Mouse (Mus musculus) hindbrain, embryonic 14.5 days (tissue): ENCODE results near the gene Fank1. TPM values are rescaled to one million over a fixed set of nuclear protein-coding genes. Genes with fewer than 3 reads are reported as not detected.

Experiments used
- ATAC-seq: fragments of 200-750 bp; cut with Nextera tagmentation; 2 replicates; pipeline ENCODE4 v1.8.0; 2017; ENCODE audit warnings: moderate number of reproducible peaks, mild to moderate bottlenecking, moderate TSS enrichment, moderate library complexity; ENCODE audit not compliant: low FRiP score
- DNase-seq: peaks from one replicate; pipeline ENCODE4 v3.0.0-alpha.2; 2015; ENCODE audit warnings: low spot score
- H3K27ac ChIP-seq: fragments of 300-500 bp; sonication (generic); 2 replicates; pipeline ENCODE4 v1.5.1; 2014; ENCODE audit warnings: mild to moderate bottlenecking, moderate library complexity
- H3K27me3 ChIP-seq: fragments of 300-500 bp; sonication (generic); 2 replicates; pipeline ENCODE4 v1.6.1; 2014; ENCODE audit warnings: mild to moderate bottlenecking, low read length, mixed read lengths; ENCODE audit not compliant: control insufficient read depth, insufficient read depth
- H3K36me3 ChIP-seq: fragments of 300-500 bp; sonication (generic); replicated peaks from 2 replicates; pipeline ENCODE4 v1.6.1; 2014; ENCODE audit not compliant: control insufficient read depth, insufficient read depth
- H3K4me1 ChIP-seq: fragments of 300-500 bp; sonication (generic); replicated peaks from 2 replicates; pipeline ENCODE4 v1.6.1; 2014; ENCODE audit warnings: antibody characterized with exemption, low read length, mixed read lengths; ENCODE audit not compliant: control insufficient read depth, insufficient read depth
- H3K4me2 ChIP-seq: fragments of 300-500 bp; sonication (generic); replicated peaks from 2 replicates; pipeline ENCODE4 v1.6.1; 2014; ENCODE audit warnings: mild to moderate bottlenecking, moderate library complexity
- H3K4me3 ChIP-seq: fragments of 300-500 bp; sonication (generic); replicated peaks from 2 replicates; pipeline ENCODE4 v1.5.1; 2014; ENCODE audit warnings: mild to moderate bottlenecking, low read length
- H3K9ac ChIP-seq: fragments of 300-500 bp; sonication (generic); 2 replicates; pipeline ENCODE4 v1.6.1; 2014
- H3K9me3 ChIP-seq: fragments of 300-500 bp; sonication (generic); 2 replicates; pipeline ENCODE4 v1.6.1; 2016; ENCODE audit warnings: low read length; ENCODE audit not compliant: control insufficient read depth
- WGBS: fragments of 180-500 bp; shearing (Covaris S2); extraction: QIAGEN DNeasy Blood & Tissue Kit; methylation state at CpG from one replicate; pipeline ENCODE4 v1.1.7; 2014; 5-methylcytosine and 5-hydroxymethylcytosine counted together
- polyA plus RNA-seq: library from polyadenylated mRNA; unstranded; fragments of >200 nt; fragmentation: Nextera tagmentation; extraction: Ambion mirVana; gene quantifications from 2 replicates; pipeline ENCODE4 v1.2.1, GENCODE M21; 2014

The Fank1 gene
- polyA plus RNA-seq, 1 experiment from 2014 or later: 4.7 TPM

GRCm38 (mm10) chr7:133847175-133847574, 70.5 kb downstream of the Fank1 start:
- no peak for ATAC-seq
- no peak overlapping the region for H3K9ac ChIP-seq
- no peak overlapping the region for H3K27ac ChIP-seq
- no peaks in the 10 kb centered on the region for H3K27me3 ChIP-seq
- no peaks in the 10 kb centered on the region for H3K36me3 ChIP-seq
- H3K4me1 ChIP-seq: no peaks in the 10 kb centered on the region
- no peak overlapping the region for H3K4me2 ChIP-seq
- no peak overlapping the region for H3K4me3 ChIP-seq
- WGBS: 48% methylated on average over 1 of the region's 1 CpGs
- no peak for DNase-seq
- no peaks in the 10 kb centered on the region for H3K9me3 ChIP-seq

- Histone ChIP-seq H3K9ac (no peak overlapping the region), H3K4me3 (no peak overlapping the region), H3K4me1 (no peaks in the 10 kb centered on the region), H3K36me3 (no peaks in the 10 kb centered on the region), H3K27me3 (no peaks in the 10 kb centered on the region), H3K4me2 (no peak overlapping the region), H3K9me3 (no peaks in the 10 kb centered on the region), H3K27ac (no peak overlapping the region)
- WGBS: 69% methylated on average over 2 of the region's 2 CpGs
- DNase-seq: no peak
- no peak for ATAC-seq
Measured at GRCm38 (mm10) chr7:133848180-133848579, 71.5 kb downstream of the Fank1 start.

GRCm38 (mm10) chr7:133850735-133851134, 74.1 kb downstream of the Fank1 start:
- no peak overlapping the region for H3K27ac ChIP-seq
- no peak overlapping the region for H3K9ac ChIP-seq
- no peak for ATAC-seq
- no peak overlapping the region for H3K4me3 ChIP-seq
- no peaks in the 10 kb centered on the region for H3K4me1 ChIP-seq
- no peak overlapping the region for H3K4me2 ChIP-seq
- DNase-seq: no peak
- H3K36me3 ChIP-seq: no peaks in the 10 kb centered on the region
- H3K27me3 ChIP-seq: no peaks in the 10 kb centered on the region
- no peaks in the 10 kb centered on the region for H3K9me3 ChIP-seq

GRCm38 (mm10) chr7:133856278-133856677, 79.6 kb downstream of the Fank1 start:
- 29% methylated on average over 3 of the region's 3 CpGs for WGBS
- Histone ChIP-seq H3K4me2 (no peak overlapping the region), H3K4me3 (no peak overlapping the region), H3K27ac (no peak overlapping the region), H3K4me1 (no peaks in the 10 kb centered on the region), H3K27me3 (no peaks in the 10 kb centered on the region), H3K36me3 (no peaks in the 10 kb centered on the region), H3K9ac (no peak overlapping the region), H3K9me3 (no peaks in the 10 kb centered on the region)
- DNase-seq: peak; percentile 91
- ATAC-seq: peak; percentile 46; the same call in 1 of the 2 replicates

- no peak overlapping the region for H3K4me2 ChIP-seq
- no peak overlapping the region for H3K9ac ChIP-seq
- no peak overlapping the region for H3K27ac ChIP-seq
- DNase-seq: no peak
- H3K9me3 ChIP-seq: no peaks in the 10 kb centered on the region
- H3K36me3 ChIP-seq: no peaks in the 10 kb centered on the region
- 89% methylated on average over 3 of the region's 3 CpGs for WGBS
- no peak for ATAC-seq
- no peaks in the 10 kb centered on the region; the same call in 1 of the 2 replicates for H3K4me1 ChIP-seq
- no peaks in the 10 kb centered on the region for H3K27me3 ChIP-seq
- H3K4me3 ChIP-seq: no peak overlapping the region
Measured at GRCm38 (mm10) chr7:133858506-133858905, 81.8 kb downstream of the Fank1 start.

- WGBS: 84% methylated on average over 4 of the region's 4 CpGs
- H3K9me3 ChIP-seq: no peaks in the 10 kb centered on the region
- ATAC-seq (no peak), DNase-seq (no peak)
- H3K4me3 ChIP-seq: no peak overlapping the region
- no peak overlapping the region for H3K27ac ChIP-seq
- H3K4me2 ChIP-seq: no peak overlapping the region
- H3K27me3 ChIP-seq: no peaks in the 10 kb centered on the region
- no peaks in the 10 kb centered on the region; the same call in 1 of the 2 replicates for H3K4me1 ChIP-seq
- no peaks in the 10 kb centered on the region for H3K36me3 ChIP-seq
- no peak overlapping the region for H3K9ac ChIP-seq
Measured at GRCm38 (mm10) chr7:133859548-133859947, 82.9 kb downstream of the Fank1 start.

- WGBS: 95% methylated on average over 6 of the region's 6 CpGs
- Histone ChIP-seq H3K27ac (no peak overlapping the region), H3K27me3 (no peaks in the 10 kb centered on the region), H3K36me3 (no peaks in the 10 kb centered on the region), H3K9me3 (no peaks in the 10 kb centered on the region), H3K4me3 (no peak overlapping the region), H3K9ac (no peak overlapping the region), H3K4me2 (no peak overlapping the region), H3K4me1 (no peaks in the 10 kb centered on the region; the same call in 1 of the 2 replicates)
- no peak for ATAC-seq
- DNase-seq: no peak
Measured at GRCm38 (mm10) chr7:133862233-133862632, 85.6 kb downstream of the Fank1 start.

GRCm38 (mm10) chr7:133862723-133863122, 86.1 kb downstream of the Fank1 start:
- H3K4me1 ChIP-seq: no peaks in the 10 kb centered on the region; the same call in 1 of the 2 replicates
- H3K4me3 ChIP-seq: no peak overlapping the region
- no peak overlapping the region for H3K27ac ChIP-seq
- H3K27me3 ChIP-seq: no peaks in the 10 kb centered on the region
- no peak overlapping the region for H3K9ac ChIP-seq
- no peak for ATAC-seq
- DNase-seq: no peak
- H3K9me3 ChIP-seq: no peaks in the 10 kb centered on the region
- no peak overlapping the region for H3K4me2 ChIP-seq
- H3K36me3 ChIP-seq: no peaks in the 10 kb centered on the region
- 95% methylated on average over 5 of the region's 5 CpGs for WGBS

- Histone ChIP-seq H3K9ac (no peak overlapping the region), H3K9me3 (no peaks in the 10 kb centered on the region), H3K36me3 (no peaks in the 10 kb centered on the region), H3K4me1 (no peaks in the 10 kb centered on the region; the same call in 1 of the 2 replicates), H3K27me3 (no peaks in the 10 kb centered on the region), H3K4me3 (no peak overlapping the region), H3K4me2 (no peak overlapping the region), H3K27ac (no peak overlapping the region)
- WGBS: 86% methylated on average over 3 of the region's 3 CpGs
- ATAC-seq (no peak), DNase-seq (no peak)
Measured at GRCm38 (mm10) chr7:133863151-133863550, 86.5 kb downstream of the Fank1 start.

GRCm38 (mm10) chr7:133863684-133864083, 87.0 kb downstream of the Fank1 start:
- H3K4me1 ChIP-seq: no peaks in the 10 kb centered on the region; the same call in 1 of the 2 replicates
- ATAC-seq (no peak), DNase-seq (no peak)
- no peak overlapping the region for H3K4me3 ChIP-seq
- H3K9me3 ChIP-seq: no peaks in the 10 kb centered on the region
- 78% methylated on average over 4 of the region's 4 CpGs for WGBS
- no peaks in the 10 kb centered on the region for H3K36me3 ChIP-seq
- no peaks in the 10 kb centered on the region for H3K27me3 ChIP-seq
- H3K27ac ChIP-seq: no peak overlapping the region
- H3K4me2 ChIP-seq: no peak overlapping the region
- no peak overlapping the region for H3K9ac ChIP-seq
